Mouse (Mus musculus): ENCODE results near the gene Cryl1. TPM values are rescaled to one million over a fixed set of nuclear protein-coding genes. Genes with fewer than 3 reads are reported as not detected.
A peak's percentile ranks its signal among the peaks of the same experiment; 100 is the strongest.

Gene Cryl1
- polyA plus RNA-seq, 1 experiment from 2014 or later, result 15.4 TPM

DNA sequence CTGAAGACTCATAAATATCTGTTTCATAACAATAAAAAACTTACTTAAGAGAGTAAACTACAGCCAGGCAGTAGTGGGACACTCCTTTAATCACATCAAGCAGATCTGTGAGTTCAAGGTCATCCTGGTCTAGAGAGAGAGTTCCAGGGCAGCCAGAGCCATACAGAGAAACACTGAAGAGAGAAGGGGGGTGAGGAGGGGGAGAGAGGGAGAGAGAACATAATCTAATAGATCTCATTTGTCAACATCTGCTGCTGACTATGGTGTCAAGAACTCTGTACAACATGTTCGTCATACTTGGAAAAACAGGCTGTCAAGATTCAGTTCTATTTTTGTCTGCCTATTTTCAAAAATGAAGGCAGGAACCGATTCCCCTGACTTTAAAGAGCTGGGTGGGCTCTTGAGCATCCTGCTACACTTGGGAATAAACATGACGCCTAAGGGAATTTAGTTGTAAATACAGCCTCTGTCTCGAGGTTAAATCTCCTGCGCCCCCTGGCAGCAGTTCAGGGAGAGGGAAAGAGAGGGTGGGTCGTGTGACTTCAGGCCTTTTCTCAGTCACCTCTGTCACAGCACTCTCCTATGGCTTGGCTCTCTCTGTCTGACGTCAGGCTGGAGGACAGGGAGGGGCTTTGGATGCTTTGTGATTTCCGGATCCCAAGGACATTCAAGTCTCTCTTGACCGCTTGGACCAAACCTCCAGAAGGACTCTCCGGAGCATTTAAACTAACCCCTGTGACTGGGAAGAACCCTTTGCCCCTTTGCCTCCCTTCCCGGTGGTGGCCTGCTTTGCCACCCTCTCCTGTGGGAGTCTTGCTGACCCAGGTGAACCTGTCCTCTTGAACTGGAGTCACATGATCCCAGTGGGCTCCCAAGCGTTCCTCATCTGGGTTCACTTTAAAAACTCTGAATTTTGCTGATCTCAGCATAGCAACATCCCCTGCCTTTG, 9.0 kb upstream of the Cryl1 start:
- H3K4me3 ChIP-seq (ENCODE audit: low read length), result no peak overlapping the region
- peaks cover 7% of the 10 kb centered on the region for H3K4me1 ChIP-seq (ENCODE audit: control insufficient read depth, insufficient read depth, low read depth, low read length)
- WGBS, result 4% methylated on average over 12 of the region's 12 CpGs
- no peaks in the 10 kb centered on the region for H3K36me3 ChIP-seq (ENCODE audit: control insufficient read depth, insufficient read depth, low read length)
- H3K9ac ChIP-seq (ENCODE audit: low read depth, low read length), result no peak overlapping the region; the same call in 1 of the 2 replicates
- peak; percentile 82 for ATAC-seq
- H3K9me3 ChIP-seq (ENCODE audit: control insufficient read depth, low read length), result no peaks in the 10 kb centered on the region
- H3K27ac ChIP-seq (ENCODE audit: low read depth, low read length), result no peak overlapping the region
- peak overlapping the region; percentile 33 for H3K4me2 ChIP-seq (ENCODE audit: low read length)
- H3K27me3 ChIP-seq (replicated peaks; ENCODE audit: control insufficient read depth, insufficient read depth, low read length), result no peaks in the 10 kb centered on the region

DNA sequence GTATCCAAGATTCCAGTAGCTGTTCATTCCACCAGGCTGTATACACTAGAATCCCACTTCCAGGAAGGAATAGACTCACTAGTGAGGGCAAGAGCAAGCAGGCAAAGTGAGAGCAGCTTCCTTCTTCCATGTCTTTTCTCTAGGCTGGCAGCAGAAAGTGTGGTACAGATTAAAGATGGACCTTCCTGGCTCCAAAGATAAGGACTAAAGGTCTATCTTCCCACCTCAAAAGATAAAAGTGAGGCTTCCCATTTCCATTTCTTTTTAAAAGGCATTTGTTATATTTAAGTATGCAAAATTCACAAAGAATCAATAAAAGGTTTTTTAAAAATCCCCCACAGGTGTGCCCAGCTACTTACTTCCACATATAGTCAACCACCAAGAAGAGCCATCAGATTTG, 4.5 kb upstream of the Cryl1 start:
- H3K4me3 ChIP-seq (ENCODE audit: low read length), result no peak overlapping the region
- no peak overlapping the region for H3K9ac ChIP-seq (ENCODE audit: low read depth, low read length)
- peaks cover 7% of the 10 kb centered on the region for H3K4me1 ChIP-seq (ENCODE audit: control insufficient read depth, insufficient read depth, low read depth, low read length)
- no peaks in the 10 kb centered on the region for H3K27me3 ChIP-seq (replicated peaks; ENCODE audit: control insufficient read depth, insufficient read depth, low read length)
- H3K4me2 ChIP-seq (ENCODE audit: low read length), result no peak overlapping the region
- no peak overlapping the region for H3K27ac ChIP-seq (ENCODE audit: low read depth, low read length)
- no peaks in the 10 kb centered on the region for H3K9me3 ChIP-seq (ENCODE audit: control insufficient read depth, low read length)
- no peaks in the 10 kb centered on the region for H3K36me3 ChIP-seq (ENCODE audit: control insufficient read depth, insufficient read depth, low read length)
- no peak for ATAC-seq

DNA sequence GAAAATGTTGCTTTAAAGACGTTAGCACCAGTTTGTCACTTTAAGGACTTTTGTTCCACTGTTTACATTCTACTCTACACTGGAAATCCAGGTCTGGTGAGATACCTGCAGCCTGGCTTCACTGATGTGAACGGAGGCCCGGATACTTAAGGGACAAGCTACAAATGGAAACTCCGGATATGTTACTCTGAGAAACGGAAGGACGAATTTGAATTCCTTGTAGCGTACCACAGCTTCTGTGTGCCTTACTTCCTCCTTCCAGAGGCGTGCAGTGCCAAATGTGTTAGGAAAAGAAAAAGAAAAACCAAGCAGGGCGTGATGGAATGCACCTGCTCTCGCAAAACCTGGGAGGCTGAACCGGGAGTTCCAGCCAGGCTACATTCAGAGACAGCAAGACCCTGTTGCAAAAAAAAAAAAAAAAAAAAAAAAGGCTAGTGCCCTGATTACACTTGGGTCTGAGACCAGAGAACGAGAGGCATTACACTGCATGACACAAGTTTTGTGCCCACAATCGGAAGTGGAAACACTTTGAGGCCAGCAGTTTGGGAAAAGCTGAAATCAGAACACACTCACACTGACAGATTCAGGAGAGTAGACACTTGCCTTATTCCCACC, 591 bp upstream of the Cryl1 start:
- Histone ChIP-seq H3K36me3 (ENCODE audit: control insufficient read depth, insufficient read depth, low read length) (no peaks in the 10 kb centered on the region), H3K4me1 (ENCODE audit: control insufficient read depth, insufficient read depth, low read depth, low read length) (no peaks in the 10 kb centered on the region; the same call in 1 of the 2 replicates), H3K4me2 (ENCODE audit: low read length) (peak overlapping the region; percentile 72), H3K9ac (ENCODE audit: low read depth, low read length) (peak overlapping the region; percentile 3; the same call in 1 of the 2 replicates), H3K27ac (ENCODE audit: low read depth, low read length) (no peak overlapping the region), H3K4me3 (ENCODE audit: low read length) (peak overlapping the region; percentile 46), H3K27me3 (replicated peaks; ENCODE audit: control insufficient read depth, insufficient read depth, low read length) (no peaks in the 10 kb centered on the region), H3K9me3 (ENCODE audit: control insufficient read depth, low read length) (no peaks in the 10 kb centered on the region)
- ATAC-seq, result peak; percentile 24
- 17% methylated on average over 13 of the region's 13 CpGs for WGBS

DNA sequence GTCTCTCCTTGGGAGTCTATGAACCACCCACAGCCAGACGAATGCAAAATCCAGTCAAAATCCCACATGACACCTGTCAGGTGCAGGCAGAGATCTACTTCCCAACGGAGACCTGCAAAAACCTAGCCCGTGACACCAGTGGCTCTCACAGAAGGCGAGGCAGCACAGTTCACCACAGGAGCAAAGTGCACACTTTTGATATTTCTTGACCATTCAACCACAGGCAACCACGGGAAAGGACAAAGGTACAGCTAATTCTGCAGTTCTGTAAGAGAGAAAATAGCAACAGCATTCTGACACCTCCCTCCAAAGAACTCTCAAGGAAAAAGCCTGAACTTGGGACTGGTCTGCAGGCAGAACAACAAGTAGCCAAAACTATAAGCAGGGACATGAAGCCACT, 1.1 kb downstream of the Cryl1 start:
- ATAC-seq, result no peak
- Histone ChIP-seq H3K9me3 (ENCODE audit: control insufficient read depth, low read length) (no peaks in the 10 kb centered on the region), H3K27ac (ENCODE audit: low read depth, low read length) (no peak overlapping the region), H3K4me2 (ENCODE audit: low read length) (no peak overlapping the region), H3K4me1 (ENCODE audit: control insufficient read depth, insufficient read depth, low read depth, low read length) (no peaks in the 10 kb centered on the region; the same call in 1 of the 2 replicates), H3K4me3 (ENCODE audit: low read length) (no peak overlapping the region), H3K9ac (ENCODE audit: low read depth, low read length) (no peak overlapping the region), H3K36me3 (ENCODE audit: control insufficient read depth, insufficient read depth, low read length) (no peaks in the 10 kb centered on the region), H3K27me3 (replicated peaks; ENCODE audit: control insufficient read depth, insufficient read depth, low read length) (no peaks in the 10 kb centered on the region)
- WGBS, result 83% methylated on average over 5 of the region's 5 CpGs

DNA sequence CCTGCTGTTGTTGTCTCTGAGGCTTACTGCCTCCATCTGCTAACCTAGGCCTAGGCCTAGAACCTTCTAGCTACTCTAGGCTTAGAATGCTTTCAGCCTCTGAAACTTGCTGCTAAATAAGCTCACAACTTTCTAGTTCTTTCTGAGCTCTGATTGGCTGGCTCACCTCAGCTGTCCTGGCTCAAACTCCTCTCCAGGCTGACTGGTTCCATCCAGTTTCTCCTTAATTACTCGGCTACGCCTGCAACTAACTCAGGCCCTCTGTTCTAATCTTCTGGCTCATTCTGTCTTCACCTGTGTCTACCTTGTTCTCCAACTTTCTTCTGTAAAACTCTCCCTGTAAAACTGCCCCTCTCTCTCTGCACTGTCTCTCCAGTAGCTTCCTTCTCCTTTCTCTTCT, 2.9 kb downstream of the Cryl1 start:
- H3K9ac ChIP-seq (ENCODE audit: low read depth, low read length), result no peak overlapping the region
- no peaks in the 10 kb centered on the region; the same call in 1 of the 2 replicates for H3K4me1 ChIP-seq (ENCODE audit: control insufficient read depth, insufficient read depth, low read depth, low read length)
- H3K27ac ChIP-seq (ENCODE audit: low read depth, low read length), result no peak overlapping the region
- no peaks in the 10 kb centered on the region for H3K36me3 ChIP-seq (ENCODE audit: control insufficient read depth, insufficient read depth, low read length)
- no peak for ATAC-seq
- H3K4me3 ChIP-seq (ENCODE audit: low read length), result no peak overlapping the region
- no peaks in the 10 kb centered on the region for H3K9me3 ChIP-seq (ENCODE audit: control insufficient read depth, low read length)
- H3K4me2 ChIP-seq (ENCODE audit: low read length), result no peak overlapping the region
- no peaks in the 10 kb centered on the region for H3K27me3 ChIP-seq (replicated peaks; ENCODE audit: control insufficient read depth, insufficient read depth, low read length)
- 85% methylated on average over 2 of the region's 2 CpGs for WGBS

DNA sequence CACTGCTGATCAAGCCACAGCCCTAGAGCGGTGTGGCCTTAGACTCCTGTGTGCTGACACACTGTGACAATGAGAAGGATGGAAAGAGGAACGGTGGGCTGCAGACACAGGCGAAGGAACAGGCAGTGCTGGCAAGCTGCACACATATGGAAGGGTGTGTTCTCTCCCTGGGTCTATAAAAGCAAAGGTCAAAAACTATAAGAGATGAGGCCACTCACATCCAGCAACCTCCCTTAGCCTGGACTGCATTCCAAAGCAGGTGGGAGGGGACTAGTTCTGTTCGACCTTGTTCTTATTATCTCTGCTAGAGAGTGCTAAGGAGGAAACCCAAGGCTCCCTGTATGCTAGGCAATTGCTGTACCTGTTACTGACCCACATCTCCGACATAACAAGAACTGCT, 6.1 kb downstream of the Cryl1 start:
- no peak for ATAC-seq
- Histone ChIP-seq H3K4me3 (ENCODE audit: low read length) (no peak overlapping the region), H3K27ac (ENCODE audit: low read depth, low read length) (no peak overlapping the region), H3K36me3 (ENCODE audit: control insufficient read depth, insufficient read depth, low read length) (no peaks in the 10 kb centered on the region), H3K9ac (ENCODE audit: low read depth, low read length) (no peak overlapping the region), H3K27me3 (replicated peaks; ENCODE audit: control insufficient read depth, insufficient read depth, low read length) (no peaks in the 10 kb centered on the region), H3K4me1 (ENCODE audit: control insufficient read depth, insufficient read depth, low read depth, low read length) (no peaks in the 10 kb centered on the region), H3K4me2 (ENCODE audit: low read length) (no peak overlapping the region), H3K9me3 (ENCODE audit: control insufficient read depth, low read length) (no peaks in the 10 kb centered on the region)
- WGBS, result 73% methylated on average over 5 of the region's 5 CpGs

DNA sequence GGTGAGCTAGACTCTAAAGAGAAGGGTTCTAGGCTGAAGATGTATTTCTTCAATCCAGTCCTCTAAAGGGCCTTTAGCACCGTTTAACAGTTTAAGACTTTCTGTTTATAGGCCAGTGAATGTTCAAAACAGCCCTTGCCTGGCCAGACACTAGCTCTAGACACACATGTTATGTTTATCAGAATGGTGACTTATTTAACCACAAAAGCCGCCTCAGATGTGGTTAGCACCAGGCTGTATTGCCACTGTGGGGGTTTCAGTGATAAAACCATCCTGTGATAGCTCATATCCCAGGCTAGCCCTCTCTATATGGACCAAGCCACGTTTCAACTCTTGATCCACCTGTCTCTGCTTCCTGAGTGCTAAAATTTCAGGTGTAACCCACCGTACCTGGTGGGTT, 6.7 kb downstream of the Cryl1 start:
- no peak overlapping the region for H3K4me3 ChIP-seq (ENCODE audit: low read length)
- H3K9ac ChIP-seq (ENCODE audit: low read depth, low read length), result no peak overlapping the region
- no peaks in the 10 kb centered on the region for H3K36me3 ChIP-seq (ENCODE audit: control insufficient read depth, insufficient read depth, low read length)
- no peak overlapping the region for H3K4me2 ChIP-seq (ENCODE audit: low read length)
- 80% methylated on average over 4 of the region's 4 CpGs for WGBS
- no peaks in the 10 kb centered on the region for H3K9me3 ChIP-seq (ENCODE audit: control insufficient read depth, low read length)
- no peak overlapping the region for H3K27ac ChIP-seq (ENCODE audit: low read depth, low read length)
- no peaks in the 10 kb centered on the region for H3K4me1 ChIP-seq (ENCODE audit: control insufficient read depth, insufficient read depth, low read depth, low read length)
- no peaks in the 10 kb centered on the region for H3K27me3 ChIP-seq (replicated peaks; ENCODE audit: control insufficient read depth, insufficient read depth, low read length)
- ATAC-seq, result no peak

DNA sequence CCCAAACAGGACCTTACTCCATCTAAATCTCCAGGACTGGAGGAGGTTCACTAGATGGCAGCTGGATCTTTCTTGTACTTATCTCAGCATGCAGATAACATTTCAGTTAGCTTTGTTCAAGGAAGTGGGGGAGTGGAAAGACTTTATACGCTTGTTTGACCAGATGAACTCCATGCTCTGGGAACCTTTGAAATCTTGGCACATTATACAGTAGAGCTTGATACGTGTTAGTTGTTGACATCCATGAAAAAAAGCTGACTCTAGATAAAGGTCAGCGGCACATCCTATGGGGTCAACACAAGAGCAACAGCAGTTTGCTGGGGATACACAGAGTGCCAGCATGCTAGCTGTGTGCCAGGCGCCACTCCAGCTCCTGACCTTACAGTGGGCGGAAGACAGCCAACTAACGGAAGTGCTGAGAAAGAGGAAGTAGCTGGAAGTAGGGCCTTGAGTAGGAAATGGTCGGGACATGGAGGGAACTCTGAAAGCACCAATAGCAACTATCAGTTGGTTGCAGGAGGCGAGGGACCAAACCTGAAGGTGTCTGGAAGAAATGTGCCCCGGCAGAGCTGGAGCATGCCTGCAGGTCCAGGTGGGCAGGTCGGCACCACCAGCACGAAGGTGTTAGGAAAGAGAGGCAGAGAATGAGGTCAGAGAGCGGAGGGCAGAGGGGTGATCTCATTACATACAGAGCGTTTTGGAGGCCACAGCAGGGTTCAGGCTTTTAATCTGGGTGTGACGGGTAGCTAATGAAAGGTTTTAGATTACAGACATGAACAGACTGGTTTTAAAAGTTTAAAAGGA, 11.4 kb downstream of the Cryl1 start:
- H3K9ac ChIP-seq (ENCODE audit: low read depth, low read length), result no peak overlapping the region
- H3K27me3 ChIP-seq (replicated peaks; ENCODE audit: control insufficient read depth, insufficient read depth, low read length), result no peaks in the 10 kb centered on the region
- no peak overlapping the region for H3K4me2 ChIP-seq (ENCODE audit: low read length)
- no peaks in the 10 kb centered on the region for H3K9me3 ChIP-seq (ENCODE audit: control insufficient read depth, low read length)
- no peaks in the 10 kb centered on the region for H3K4me1 ChIP-seq (ENCODE audit: control insufficient read depth, insufficient read depth, low read depth, low read length)
- no peak for ATAC-seq
- H3K36me3 ChIP-seq (ENCODE audit: control insufficient read depth, insufficient read depth, low read length), result no peaks in the 10 kb centered on the region
- WGBS, result 74% methylated on average over 14 of the region's 14 CpGs
- no peak overlapping the region for H3K4me3 ChIP-seq (ENCODE audit: low read length)
- no peak overlapping the region for H3K27ac ChIP-seq (ENCODE audit: low read depth, low read length)

DNA sequence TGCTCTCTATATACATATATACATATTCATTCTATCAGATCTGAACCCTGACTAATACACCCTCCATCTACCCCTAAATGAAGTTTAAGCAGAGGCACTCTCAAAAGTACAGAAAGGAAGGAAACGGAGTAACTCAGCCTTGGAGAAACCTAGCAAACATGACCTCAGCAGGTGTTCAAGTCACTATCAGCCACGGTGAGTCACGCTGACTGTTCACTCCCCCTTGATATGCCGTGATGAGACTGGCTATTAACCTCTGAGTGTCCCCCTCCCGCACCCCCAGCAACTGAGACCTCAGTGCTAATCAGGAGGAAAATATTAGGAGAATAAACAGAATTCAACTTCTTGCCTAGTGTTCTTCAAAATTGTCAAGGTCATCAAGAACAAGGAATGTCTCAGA, 12.7 kb downstream of the Cryl1 start:
- Histone ChIP-seq H3K9ac (ENCODE audit: low read depth, low read length) (no peak overlapping the region), H3K36me3 (ENCODE audit: control insufficient read depth, insufficient read depth, low read length) (no peaks in the 10 kb centered on the region), H3K4me2 (ENCODE audit: low read length) (no peak overlapping the region), H3K27me3 (replicated peaks; ENCODE audit: control insufficient read depth, insufficient read depth, low read length) (no peaks in the 10 kb centered on the region), H3K4me1 (ENCODE audit: control insufficient read depth, insufficient read depth, low read depth, low read length) (no peaks in the 10 kb centered on the region), H3K4me3 (ENCODE audit: low read length) (no peak overlapping the region), H3K27ac (ENCODE audit: low read depth, low read length) (no peak overlapping the region), H3K9me3 (ENCODE audit: control insufficient read depth, low read length) (no peaks in the 10 kb centered on the region)
- WGBS, result 86% methylated on average over 5 of the region's 5 CpGs
- no peak for ATAC-seq

Measured in hindbrain, embryonic 16.5 days (tissue).